Mouse (Mus musculus) MEL (cell line): Measurements from ENCODE around the gene Tmem45a. TPM values are rescaled to one million over a fixed set of nuclear protein-coding genes. Genes with fewer than 3 reads are reported as not detected.
A peak's percentile ranks its signal among the peaks of the same experiment; 100 is the strongest.

Experiments
- DNase-seq: peaks from one replicate; pipeline ENCODE4 v3.0.0; 2011; ENCODE audit warnings: low read depth, low spot score
- H3K27ac ChIP-seq: 2 replicates; pipeline ENCODE4 v1.5.1; 2012; ENCODE audit warnings: low read depth, mild to moderate bottlenecking, control low read depth, low read length, moderate library complexity; ENCODE audit not compliant: control insufficient read depth
- H3K27me3 ChIP-seq, 2 experiments: fragments of 150-350 bp in 1 of 2; sonication (generic) in 1 of 2; 2 replicates each; pipeline ENCODE4 v1.6.1; 2012; ENCODE audit warnings: low read length in 2 of 2, mild to moderate bottlenecking in 2 of 2, improper control_type of control experiment in 1 of 2, moderate library complexity in 1 of 2; ENCODE audit not compliant: insufficient read depth in 2 of 2, control insufficient read depth in 1 of 2
- H3K36me3 ChIP-seq, 2 experiments: 2 replicates each; pipeline ENCODE4 v1.6.1; 2012 to 2014; ENCODE audit warnings: low read length in 2 of 2, improper control_type of control experiment in 1 of 2, inconsistent platforms in 1 of 2, mild to moderate bottlenecking in 1 of 2; ENCODE audit not compliant: insufficient read depth in 2 of 2, control insufficient read depth in 1 of 2
- H3K4me1 ChIP-seq, 2 experiments: fragments of 150-350 bp in 1 of 2; sonication (generic) in 1 of 2; 2 replicates each; pipeline ENCODE4 v1.6.1; 2012; ENCODE audit warnings: low read length in 2 of 2, improper control_type of control experiment in 1 of 2, mild to moderate bottlenecking in 1 of 2; ENCODE audit not compliant: insufficient read depth in 2 of 2, control insufficient read depth in 1 of 2
- H3K4me3 ChIP-seq, 2 experiments: fragments of 150-350 bp in 1 of 2; sonication (generic) in 1 of 2; 2 replicates each; pipeline ENCODE4 v1.5.1; 2012; ENCODE audit warnings: low read depth in 2 of 2, low read length in 2 of 2, mild to moderate bottlenecking in 2 of 2, moderate library complexity in 2 of 2, control low read depth in 1 of 2, improper control_type of control experiment in 1 of 2; ENCODE audit not compliant: control insufficient read depth in 1 of 2, insufficient read depth in 1 of 2
- H3K79me2 ChIP-seq: 2 replicates; pipeline ENCODE4 v1.6.1; 2012; ENCODE audit warnings: mild to moderate bottlenecking, low read length, moderate library complexity; ENCODE audit not compliant: control insufficient read depth, poor library complexity, insufficient read depth
- H3K9ac ChIP-seq: 2 replicates; pipeline ENCODE4 v1.6.1; 2012; ENCODE audit warnings: low read depth, mild to moderate bottlenecking, control low read depth, low read length, moderate library complexity; ENCODE audit not compliant: control insufficient read depth, poor library complexity, severe bottlenecking
- H3K9me3 ChIP-seq: fragments of 150-350 bp; sonication (generic); replicated peaks from 2 replicates; pipeline ENCODE4 v1.6.1; 2012; ENCODE audit warnings: mild to moderate bottlenecking, low read length, improper control_type of control experiment, moderate library complexity; ENCODE audit not compliant: insufficient read depth
- BHLHE40 ChIP-seq: IDR thresholded peaks from 2 replicates; pipeline ENCODE4 v1.6.1; 2012; ENCODE audit warnings: low read depth, mild to moderate bottlenecking, inconsistent platforms, low read length, improper control_type of control experiment, borderline replicate concordance
- CHD1 ChIP-seq: IDR thresholded peaks from 2 replicates; pipeline ENCODE4 v1.6.1; 2012; ENCODE audit warnings: low read depth, mild to moderate bottlenecking, inconsistent platforms, low read length, improper control_type of control experiment
- CHD2 ChIP-seq: IDR thresholded peaks from 2 replicates; pipeline ENCODE4 v1.6.1; 2011; ENCODE audit warnings: low read length, improper control_type of control experiment
- E2F4 ChIP-seq: IDR thresholded peaks from 2 replicates; pipeline ENCODE4 v1.6.1; 2011; ENCODE audit warnings: low read depth, low read length, improper control_type of control experiment, borderline replicate concordance
- ELF1 ChIP-seq: IDR thresholded peaks from 2 replicates; pipeline ENCODE4 v1.6.1; 2014; ENCODE audit warnings: low read depth, mild to moderate bottlenecking, inconsistent platforms, low read length, improper control_type of control experiment, moderate library complexity
- EP300 ChIP-seq, 2 experiments: IDR thresholded peaks; 2 replicates each; pipeline ENCODE4 v1.6.1; 2011; ENCODE audit warnings: improper control_type of control experiment in 2 of 2, low read length in 2 of 2, low read depth in 1 of 2, mild to moderate bottlenecking in 1 of 2
- ETS1 ChIP-seq: IDR thresholded peaks from 2 replicates; pipeline ENCODE4 v1.6.1; 2012; ENCODE audit warnings: low read depth, mild to moderate bottlenecking, inconsistent platforms, low read length, improper control_type of control experiment, moderate library complexity
- GABPA ChIP-seq: IDR thresholded peaks from 2 replicates; pipeline ENCODE4 v1.6.1; 2012; ENCODE audit warnings: low read depth, mild to moderate bottlenecking, inconsistent platforms, low read length, improper control_type of control experiment, moderate library complexity
- GATA1 ChIP-seq: IDR thresholded peaks from 2 replicates; pipeline ENCODE4 v1.6.1; 2011; ENCODE audit warnings: low read depth, low read length, improper control_type of control experiment
- HCFC1 ChIP-seq: IDR thresholded peaks from 2 replicates; pipeline ENCODE4 v1.6.1; 2012; ENCODE audit warnings: low read depth, mild to moderate bottlenecking, inconsistent platforms, low read length, improper control_type of control experiment, moderate library complexity
- JUND ChIP-seq: IDR thresholded peaks from 2 replicates; pipeline ENCODE4 v1.6.1; 2011; ENCODE audit warnings: low read depth, mild to moderate bottlenecking, improper control_type of control experiment, low read length
- MAZ ChIP-seq: IDR thresholded peaks from 2 replicates; pipeline ENCODE4 v1.6.1; 2012; ENCODE audit warnings: low read depth, mild to moderate bottlenecking, inconsistent platforms, low read length, improper control_type of control experiment
- MEF2A ChIP-seq: IDR thresholded peaks from 2 replicates; pipeline ENCODE4 v1.6.1; 2014; ENCODE audit warnings: low read depth, mild to moderate bottlenecking, inconsistent platforms, low read length, improper control_type of control experiment; ENCODE audit not compliant: poor library complexity, insufficient replicate concordance, severe bottlenecking; ENCODE audit errors: extremely low read depth
- MXI1 ChIP-seq: IDR thresholded peaks from 2 replicates; pipeline ENCODE4 v1.6.1; 2011; ENCODE audit warnings: mild to moderate bottlenecking, low read depth, low read length, improper control_type of control experiment
- MYC ChIP-seq: IDR thresholded peaks from 2 replicates; pipeline ENCODE4 v1.6.1; 2011; ENCODE audit warnings: low read depth, mild to moderate bottlenecking, low read length, improper control_type of control experiment, moderate library complexity
- NRF1 ChIP-seq: IDR thresholded peaks from 2 replicates; pipeline ENCODE4 v1.6.1; 2014; ENCODE audit warnings: low read depth, mild to moderate bottlenecking, inconsistent platforms, low read length, improper control_type of control experiment, moderate library complexity; ENCODE audit not compliant: poor library complexity, insufficient read depth, severe bottlenecking
- POLR2A ChIP-seq, 2 experiments: IDR thresholded peaks; 2 replicates each; pipeline ENCODE4 v1.6.1; 2011 to 2012; ENCODE audit warnings: low read length in 2 of 2, mild to moderate bottlenecking in 2 of 2, control low read depth in 1 of 2, improper control_type of control experiment in 1 of 2, low read depth in 1 of 2, moderate library complexity in 1 of 2; ENCODE audit not compliant: control insufficient read depth in 1 of 2, insufficient read depth in 1 of 2, poor library complexity in 1 of 2
- POLR2AphosphoS2 ChIP-seq: IDR thresholded peaks from 2 replicates; pipeline ENCODE4 v1.6.1; 2011; ENCODE audit warnings: low read length, improper control_type of control experiment
- POLR2AphosphoS5 ChIP-seq: IDR thresholded peaks from 2 replicates; pipeline ENCODE4 v1.6.1; 2012; ENCODE audit warnings: low read depth, borderline replicate concordance, mild to moderate bottlenecking, inconsistent platforms, low read length, moderate library complexity, mixed read lengths
- RCOR1 ChIP-seq: IDR thresholded peaks from 2 replicates; pipeline ENCODE4 v1.6.1; 2012; ENCODE audit warnings: low read depth, mild to moderate bottlenecking, inconsistent platforms, low read length, improper control_type of control experiment
- SIN3A ChIP-seq: IDR thresholded peaks from 2 replicates; pipeline ENCODE4 v1.6.1; 2012; ENCODE audit warnings: low read length, improper control_type of control experiment, inconsistent platforms
- SMC3 ChIP-seq: IDR thresholded peaks from 2 replicates; pipeline ENCODE4 v1.6.1; 2011; ENCODE audit warnings: low read depth, low read length, improper control_type of control experiment
- TAL1 ChIP-seq: IDR thresholded peaks from 2 replicates; pipeline ENCODE4 v1.6.1; 2012; ENCODE audit warnings: mild to moderate bottlenecking, inconsistent platforms, low read length, moderate library complexity, mixed read lengths
- TCF12 ChIP-seq: IDR thresholded peaks from 2 replicates; pipeline ENCODE4 v1.6.1; 2014; ENCODE audit warnings: low read depth, mild to moderate bottlenecking, inconsistent platforms, low read length, improper control_type of control experiment, moderate library complexity
- UBTF ChIP-seq: IDR thresholded peaks from 2 replicates; pipeline ENCODE4 v1.6.1; 2012; ENCODE audit warnings: low read depth, mild to moderate bottlenecking, inconsistent platforms, low read length, improper control_type of control experiment, moderate library complexity, borderline replicate concordance; ENCODE audit not compliant: insufficient read depth
- USF1 ChIP-seq: IDR thresholded peaks from 2 replicates; pipeline ENCODE4 v1.6.1; 2014; ENCODE audit warnings: low read depth, mild to moderate bottlenecking, inconsistent platforms, low read length, improper control_type of control experiment, moderate library complexity
- ZC3H11A ChIP-seq: IDR thresholded peaks from 2 replicates; pipeline ENCODE4 v1.6.1; 2012; ENCODE audit warnings: low read depth, mild to moderate bottlenecking, inconsistent platforms, low read length, improper control_type of control experiment
- ZKSCAN1 ChIP-seq: IDR thresholded peaks from 2 replicates; pipeline ENCODE4 v1.6.1; 2012; ENCODE audit warnings: low read depth, mild to moderate bottlenecking, inconsistent platforms, low read length, improper control_type of control experiment, moderate library complexity
- ZMIZ1 ChIP-seq: IDR thresholded peaks from 2 replicates; pipeline ENCODE4 v1.6.1; 2012; ENCODE audit warnings: low read depth, mild to moderate bottlenecking, inconsistent platforms, low read length, improper control_type of control experiment, moderate library complexity
- ZNF384 ChIP-seq: IDR thresholded peaks from 2 replicates; pipeline ENCODE4 v1.6.1; 2012; ENCODE audit warnings: low read depth, mild to moderate bottlenecking, inconsistent platforms, low read length, improper control_type of control experiment
- polyA plus RNA-seq, 2 experiments: library from polyadenylated mRNA; stranded (reverse) in 1 of 2; unstranded in 1 of 2; fragments of >175 nt in 1 of 2; fragments of >200 nt in 1 of 2; gene quantifications; 2 replicates each; pipeline versions ENCODE4 v1.2.1 to v1.2.4; 2012; ENCODE audit warnings: low replicate concordance in 2 of 2, low read depth in 1 of 2; ENCODE audit not compliant: insufficient read length in 2 of 2, insufficient read depth in 1 of 2, missing spikeins in 1 of 2
- total RNA-seq: library from RNA; depleted of rRNA; stranded (reverse); fragments of 300-350 nt; gene quantifications from 2 replicates; pipeline ENCODE4 v1.2.3, GENCODE M21; 2012

Tmem45a gene
- total and polyA plus RNA-seq, 3 experiments, result not detected

GRCm38 (mm10) chr16:56831986-56832385, 54.0 kb downstream of the Tmem45a start:
- Histone ChIP-seq H3K79me2 (no peaks in the 10 kb centered on the region), H3K4me3 (no peak overlapping the region), H3K4me1 (no peaks in the 10 kb centered on the region), H3K9ac (no peak overlapping the region), H3K36me3 (no peaks in the 10 kb centered on the region), H3K9me3 (no peaks in the 10 kb centered on the region), H3K27me3 (peaks cover 0 to 3% of the 10 kb centered on the region in 2 experiments; a peak in 3 of 4 replicates), H3K27ac (no peak overlapping the region)
- no peak for DNase-seq
- TF ChIP-seq MYC, result no peak
- TF ChIP-seq SMC3, result no peak
- no peak for TF ChIP-seq TCF12
- no peak for TF ChIP-seq RCOR1
- TF ChIP-seq TAL1, result no peak
- TF ChIP-seq MEF2A, result no peak
- TF ChIP-seq CHD2, result no peak
- no peak for TF ChIP-seq POLR2AphosphoS2
- TF ChIP-seq BHLHE40, result no peak
- TF ChIP-seq ELF1, result no peak
- TF ChIP-seq UBTF, result no peak
- TF ChIP-seq SIN3A, result no peak
- TF ChIP-seq ZNF384, result no peak
- no peak for TF ChIP-seq ZC3H11A
- TF ChIP-seq ZMIZ1, result no peak
- TF ChIP-seq POLR2AphosphoS5, result no peak
- TF ChIP-seq ETS1, result no peak
- no peak for TF ChIP-seq POLR2A (IDR thresholded peaks at IDR 0.05; ENCODE audit: control insufficient read depth in 1 of 2, insufficient read depth in 1 of 2, low read depth in 1 of 2, low read length in 2 of 2, poor library complexity in 1 of 2)
- no peak for TF ChIP-seq MXI1
- TF ChIP-seq E2F4, result no peak

GRCm38 (mm10) chr16:56801370-56802109, 84.4 kb downstream of the Tmem45a start:
- Histone ChIP-seq H3K27me3 (no peaks in the 10 kb centered on the region; a peak in 1 of 4 replicates), H3K79me2 (no peaks in the 10 kb centered on the region), H3K4me1 (peaks cover 12 to 31% of the 10 kb centered on the region in 2 experiments), H3K9me3 (no peaks in the 10 kb centered on the region), H3K27ac (peak overlapping the region; percentile 80), H3K4me3 (peak overlapping the region; percentile 1 to 21; a peak in 3 of 4 replicates), H3K9ac (peak overlapping the region; percentile 34), H3K36me3 (peaks cover 0 to 35% of the 10 kb centered on the region in 2 experiments; a peak in 2 of 4 replicates)
- peak; percentile 84 for DNase-seq
- TF ChIP-seq GABPA (0 out of 2 replicates have a peak, but pooled peaks have one; percentile 47), TAL1 (peak; percentile 77), MEF2A (peak; percentile 46; the same call in 1 of the 2 replicates), POLR2AphosphoS2 (no peak), MXI1 (peak; percentile 55; the same call in 1 of the 2 replicates), MAZ (0 out of 2 replicates have a peak, but pooled peaks have one; percentile 45), ZKSCAN1 (0 out of 2 replicates have a peak, but pooled peaks have one; percentile 46), NRF1 (no peak), EP300 (IDR thresholded peaks at IDR 0.05; ENCODE audit: low read depth in 1 of 2, low read length in 2 of 2) (peak; percentile 92 to 97), JUND (0 out of 2 replicates have a peak, but pooled peaks have one; percentile 27), GATA1 (peak; percentile 90), CHD1 (no peak; the same call in 1 of the 2 replicates), TCF12 (peak; percentile 94), ETS1 (peak; percentile 78), HCFC1 (0 out of 2 replicates have a peak, but pooled peaks have one; percentile 59), BHLHE40 (peak; percentile 65; the same call in 1 of the 2 replicates), USF1 (no peak)
